Mouse (Mus musculus): ENCODE data around the gene Myl4. TPM values are rescaled to one million over a fixed set of nuclear protein-coding genes. Genes with fewer than 3 reads are reported as not detected.

Gene Myl4
- polyA plus RNA-seq, 1 experiment from 2014 or later, result 16.4 TPM

DNA sequence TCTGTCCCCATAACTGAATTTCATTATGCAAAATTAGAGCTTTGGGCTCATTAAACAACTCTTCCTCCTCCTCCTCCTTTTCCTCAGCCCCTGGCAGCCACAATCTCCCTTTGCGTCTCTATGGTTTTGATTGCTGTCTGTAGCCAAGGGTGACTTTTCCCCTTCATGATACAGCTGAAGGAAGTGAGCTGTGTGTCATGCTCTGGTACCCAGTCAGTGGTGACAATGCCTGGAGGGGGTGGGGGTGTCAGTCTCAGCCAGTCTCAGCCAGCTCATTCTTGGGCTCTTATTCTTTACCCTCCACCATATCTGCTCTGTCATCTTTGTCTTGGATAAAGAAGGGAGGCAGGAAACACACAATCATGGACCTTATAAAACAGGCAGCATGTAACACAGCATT is 80.8 kb downstream of the Myl4 start:
- no peak for ATAC-seq (replicated peaks; ENCODE audit: insufficient number of reproducible peaks, low FRiP score, low TSS enrichment, low read depth)
- Histone ChIP-seq H3K4me2 (ENCODE audit: low read depth, low read length) (no peak overlapping the region), H3K27ac (replicated peaks; ENCODE audit: low read depth, low read length) (no peak overlapping the region), H3K9me3 (replicated peaks; ENCODE audit: control insufficient read depth, low read length) (no peaks in the 10 kb centered on the region), H3K27me3 (ENCODE audit: control insufficient read depth, insufficient read depth, low read length) (no peaks in the 10 kb centered on the region), H3K9ac (replicated peaks; ENCODE audit: low read length) (no peak overlapping the region), H3K36me3 (replicated peaks; ENCODE audit: control insufficient read depth, insufficient read depth, low read depth, low read length) (no peaks in the 10 kb centered on the region), H3K4me3 (ENCODE audit: low read depth, low read length) (no peak overlapping the region), H3K4me1 (ENCODE audit: control insufficient read depth, insufficient read depth, low read length) (no peaks in the 10 kb centered on the region)
- DNase-seq (ENCODE audit: low spot score), result no peak
- WGBS, result 76% methylated on average over 1 of the region's 1 CpGs

DNA sequence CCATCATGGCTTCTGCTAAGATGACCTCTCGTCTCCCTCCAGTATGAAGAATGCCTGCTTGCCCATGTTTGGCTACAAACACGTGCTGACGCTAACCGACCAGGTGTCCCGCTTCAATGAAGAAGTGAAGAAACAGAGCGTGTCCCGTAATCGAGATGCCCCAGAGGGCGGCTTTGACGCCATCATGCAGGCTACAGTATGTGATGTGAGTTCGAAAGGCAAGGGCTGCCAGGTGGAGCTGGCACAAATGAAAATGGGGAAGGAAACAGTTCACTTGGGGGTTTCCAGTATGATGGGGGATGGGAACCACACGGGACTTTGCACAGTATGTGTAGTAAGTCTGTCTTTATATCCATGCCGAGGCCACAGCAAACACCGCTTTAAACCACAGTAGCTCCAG is 86.5 kb downstream of the Myl4 start:
- no peak overlapping the region for H3K27ac ChIP-seq (replicated peaks; ENCODE audit: low read depth, low read length)
- no peak for ATAC-seq (replicated peaks; ENCODE audit: insufficient number of reproducible peaks, low FRiP score, low TSS enrichment, low read depth)
- no peaks in the 10 kb centered on the region for H3K9me3 ChIP-seq (replicated peaks; ENCODE audit: control insufficient read depth, low read length)
- 92% methylated on average over 14 of the region's 14 CpGs for WGBS
- H3K4me1 ChIP-seq (ENCODE audit: control insufficient read depth, insufficient read depth, low read length), result no peaks in the 10 kb centered on the region
- no peak overlapping the region for H3K9ac ChIP-seq (replicated peaks; ENCODE audit: low read length)
- no peak overlapping the region for H3K4me3 ChIP-seq (ENCODE audit: low read depth, low read length)
- no peaks in the 10 kb centered on the region for H3K27me3 ChIP-seq (ENCODE audit: control insufficient read depth, insufficient read depth, low read length)
- no peak for DNase-seq (ENCODE audit: low spot score)
- H3K4me2 ChIP-seq (ENCODE audit: low read depth, low read length), result no peak overlapping the region
- no peaks in the 10 kb centered on the region for H3K36me3 ChIP-seq (replicated peaks; ENCODE audit: control insufficient read depth, insufficient read depth, low read depth, low read length)

GRCm38 (mm10) chr11:104638006-104638405 is 87.5 kb downstream of the Myl4 start:
- H3K4me2 ChIP-seq (ENCODE audit: low read depth, low read length), result no peak overlapping the region
- no peaks in the 10 kb centered on the region for H3K4me1 ChIP-seq (ENCODE audit: control insufficient read depth, insufficient read depth, low read length)
- H3K27ac ChIP-seq (replicated peaks; ENCODE audit: low read depth, low read length), result no peak overlapping the region
- no peak for ATAC-seq (replicated peaks; ENCODE audit: insufficient number of reproducible peaks, low FRiP score, low TSS enrichment, low read depth)
- H3K9ac ChIP-seq (replicated peaks; ENCODE audit: low read length), result no peak overlapping the region
- DNase-seq (ENCODE audit: low spot score), result no peak
- 42% methylated on average over 5 of the region's 5 CpGs for WGBS
- no peak overlapping the region for H3K4me3 ChIP-seq (ENCODE audit: low read depth, low read length)
- no peaks in the 10 kb centered on the region for H3K36me3 ChIP-seq (replicated peaks; ENCODE audit: control insufficient read depth, insufficient read depth, low read depth, low read length)
- no peaks in the 10 kb centered on the region for H3K9me3 ChIP-seq (replicated peaks; ENCODE audit: control insufficient read depth, low read length)
- no peaks in the 10 kb centered on the region for H3K27me3 ChIP-seq (ENCODE audit: control insufficient read depth, insufficient read depth, low read length)

DNA sequence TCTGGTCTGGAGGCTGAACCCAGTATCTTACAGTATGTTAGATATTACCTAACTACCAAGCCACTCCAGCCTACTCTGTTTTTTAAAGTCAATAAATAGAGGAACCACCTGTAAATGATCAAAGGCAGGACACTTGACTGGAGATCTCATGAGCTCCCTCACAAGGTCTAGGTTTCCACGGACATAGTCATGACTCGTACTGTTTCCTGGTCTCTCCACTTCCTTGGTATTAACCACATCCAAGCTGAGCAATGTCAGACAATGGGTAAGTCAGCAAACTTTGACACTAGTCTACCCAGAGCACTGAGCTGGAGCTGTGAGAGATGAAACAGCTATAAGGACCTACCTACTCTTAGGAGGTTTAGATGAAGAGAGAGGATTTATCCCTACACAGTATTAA is 88.4 kb downstream of the Myl4 start:
- 63% methylated on average over 2 of the region's 2 CpGs for WGBS
- ATAC-seq (replicated peaks; ENCODE audit: insufficient number of reproducible peaks, low FRiP score, low TSS enrichment, low read depth), result no peak

GRCm38 (mm10) chr11:104639634-104640033 is 89.2 kb downstream of the Myl4 start:
- 73% methylated on average over 9 of the region's 9 CpGs for WGBS
- no peak for ATAC-seq (replicated peaks; ENCODE audit: insufficient number of reproducible peaks, low FRiP score, low TSS enrichment, low read depth)
- Histone ChIP-seq H3K4me3 (ENCODE audit: low read depth, low read length) (no peak overlapping the region), H3K27me3 (ENCODE audit: control insufficient read depth, insufficient read depth, low read length) (no peaks in the 10 kb centered on the region), H3K9ac (replicated peaks; ENCODE audit: low read length) (no peak overlapping the region), H3K27ac (replicated peaks; ENCODE audit: low read depth, low read length) (no peak overlapping the region), H3K4me2 (ENCODE audit: low read depth, low read length) (no peak overlapping the region), H3K4me1 (ENCODE audit: control insufficient read depth, insufficient read depth, low read length) (no peaks in the 10 kb centered on the region), H3K9me3 (replicated peaks; ENCODE audit: control insufficient read depth, low read length) (no peaks in the 10 kb centered on the region), H3K36me3 (replicated peaks; ENCODE audit: control insufficient read depth, insufficient read depth, low read depth, low read length) (no peaks in the 10 kb centered on the region)
- no peak for DNase-seq (ENCODE audit: low spot score)

More for the DNA sequence above, 88.4 kb downstream of the Myl4 start:
- no peaks in the 10 kb centered on the region for H3K36me3 ChIP-seq (replicated peaks; ENCODE audit: control insufficient read depth, insufficient read depth, low read depth, low read length)
- H3K9me3 ChIP-seq (replicated peaks; ENCODE audit: control insufficient read depth, low read length), result no peaks in the 10 kb centered on the region
- H3K4me3 ChIP-seq (ENCODE audit: low read depth, low read length), result no peak overlapping the region
- H3K9ac ChIP-seq (replicated peaks; ENCODE audit: low read length), result no peak overlapping the region
- no peak overlapping the region for H3K27ac ChIP-seq (replicated peaks; ENCODE audit: low read depth, low read length)
- H3K4me1 ChIP-seq (ENCODE audit: control insufficient read depth, insufficient read depth, low read length), result no peaks in the 10 kb centered on the region
- H3K4me2 ChIP-seq (ENCODE audit: low read depth, low read length), result no peak overlapping the region
- DNase-seq (ENCODE audit: low spot score), result no peak
- no peaks in the 10 kb centered on the region for H3K27me3 ChIP-seq (ENCODE audit: control insufficient read depth, insufficient read depth, low read length)

DNA sequence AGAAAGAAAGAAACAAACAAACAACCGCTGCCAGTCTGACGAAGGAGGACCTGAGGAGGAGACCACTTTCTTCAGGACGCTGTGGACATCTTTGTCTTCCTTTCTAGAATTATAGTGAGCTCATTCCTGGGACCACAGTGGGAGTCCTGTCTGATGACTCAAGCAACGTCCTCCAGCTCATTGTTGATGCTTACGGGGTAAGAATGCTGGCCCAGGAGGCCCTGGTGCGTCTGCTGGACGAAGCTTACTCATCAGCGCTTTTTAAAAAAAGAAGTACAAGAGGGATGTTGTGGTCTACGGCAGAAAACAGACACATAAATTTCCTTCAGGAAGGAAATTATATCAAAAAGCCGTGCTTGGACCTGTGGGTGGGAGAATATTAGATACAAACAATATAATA is 90.4 kb downstream of the Myl4 start:
- no peak overlapping the region for H3K4me3 ChIP-seq (ENCODE audit: low read depth, low read length)
- H3K27me3 ChIP-seq (ENCODE audit: control insufficient read depth, insufficient read depth, low read length), result no peaks in the 10 kb centered on the region
- DNase-seq (ENCODE audit: low spot score), result no peak
- no peak overlapping the region for H3K9ac ChIP-seq (replicated peaks; ENCODE audit: low read length)
- H3K36me3 ChIP-seq (replicated peaks; ENCODE audit: control insufficient read depth, insufficient read depth, low read depth, low read length), result no peaks in the 10 kb centered on the region
- no peak overlapping the region for H3K27ac ChIP-seq (replicated peaks; ENCODE audit: low read depth, low read length)
- no peak overlapping the region for H3K4me2 ChIP-seq (ENCODE audit: low read depth, low read length)
- H3K4me1 ChIP-seq (ENCODE audit: control insufficient read depth, insufficient read depth, low read length), result no peaks in the 10 kb centered on the region
- H3K9me3 ChIP-seq (replicated peaks; ENCODE audit: control insufficient read depth, low read length), result no peaks in the 10 kb centered on the region
- no peak for ATAC-seq (replicated peaks; ENCODE audit: insufficient number of reproducible peaks, low FRiP score, low TSS enrichment, low read depth)
- 84% methylated on average over 10 of the region's 10 CpGs for WGBS

DNA sequence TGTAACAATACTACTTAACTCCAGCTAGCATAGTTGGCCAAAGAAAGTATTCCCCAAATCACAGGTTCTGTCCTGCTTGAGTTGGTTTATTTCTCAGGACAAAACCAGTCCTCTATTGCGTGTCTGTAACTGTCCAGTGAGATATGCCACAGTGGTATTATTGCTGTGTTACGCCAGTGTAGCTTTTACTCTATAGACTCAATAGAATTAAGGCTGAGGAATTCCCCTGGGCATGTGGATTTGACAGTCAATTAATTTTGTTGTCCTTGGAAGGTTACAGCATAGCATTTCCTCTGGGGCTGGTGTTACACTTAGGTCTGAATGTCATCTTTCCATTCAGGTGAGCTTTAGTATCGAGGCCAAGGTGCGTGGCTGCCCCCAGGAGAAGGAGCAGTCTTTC is 92.8 kb downstream of the Myl4 start:
- DNase-seq (ENCODE audit: low spot score) (no peak), ATAC-seq (replicated peaks; ENCODE audit: insufficient number of reproducible peaks, low FRiP score, low TSS enrichment, low read depth) (no peak)
- Histone ChIP-seq H3K27ac (replicated peaks; ENCODE audit: low read depth, low read length) (no peak overlapping the region), H3K4me1 (ENCODE audit: control insufficient read depth, insufficient read depth, low read length) (no peaks in the 10 kb centered on the region), H3K9ac (replicated peaks; ENCODE audit: low read length) (no peak overlapping the region), H3K4me2 (ENCODE audit: low read depth, low read length) (no peak overlapping the region), H3K4me3 (ENCODE audit: low read depth, low read length) (no peak overlapping the region), H3K36me3 (replicated peaks; ENCODE audit: control insufficient read depth, insufficient read depth, low read depth, low read length) (no peaks in the 10 kb centered on the region), H3K27me3 (ENCODE audit: control insufficient read depth, insufficient read depth, low read length) (no peaks in the 10 kb centered on the region), H3K9me3 (replicated peaks; ENCODE audit: control insufficient read depth, low read length) (no peaks in the 10 kb centered on the region)
- 82% methylated on average over 4 of the region's 4 CpGs for WGBS
